Mouse (Mus musculus) kidney, postnatal 0 days (tissue): ENCODE measurements around the gene Arl11. TPM values are rescaled to one million over a fixed set of nuclear protein-coding genes. Genes with fewer than 3 reads are reported as not detected.
"Not testable (repeated sequence)": the region's sequence is repeated elsewhere in the genome, so short reads cannot be mapped to it uniquely, and the experiment has no call there.

Source experiments
- ATAC-seq: fragments of 200-750 bp; cut with Nextera tagmentation; replicated peaks from 2 replicates; pipeline ENCODE4 v1.8.0; 2017; ENCODE audit warnings: low read depth, moderate number of reproducible peaks, moderate TSS enrichment, moderate library complexity; ENCODE audit not compliant: low FRiP score
- DNase-seq: peaks from one replicate; pipeline ENCODE4 v3.0.0-alpha.2; 2016; ENCODE audit warnings: low spot score
- H3K27ac ChIP-seq: fragments of 300-500 bp; sonication (generic); 2 replicates; pipeline ENCODE4 v1.5.1; 2014; ENCODE audit warnings: mild to moderate bottlenecking
- H3K27me3 ChIP-seq: fragments of 300-500 bp; sonication (generic); 2 replicates; pipeline ENCODE4 v1.6.1; 2014; ENCODE audit warnings: low read length, mixed read lengths; ENCODE audit not compliant: insufficient read depth
- H3K36me3 ChIP-seq: fragments of 300-500 bp; sonication (generic); 2 replicates; pipeline ENCODE4 v1.6.1; 2014; ENCODE audit warnings: low read length, mixed read lengths; ENCODE audit not compliant: insufficient read depth
- H3K4me1 ChIP-seq: fragments of 300-500 bp; sonication (generic); replicated peaks from 2 replicates; pipeline ENCODE4 v1.6.1; 2014; ENCODE audit warnings: antibody characterized with exemption, low read length, mixed read lengths; ENCODE audit not compliant: insufficient read depth
- H3K4me2 ChIP-seq: fragments of 300-500 bp; sonication (generic); 2 replicates; pipeline ENCODE4 v1.6.1; 2014; ENCODE audit warnings: mild to moderate bottlenecking, low read length, moderate library complexity, mixed read lengths
- H3K4me3 ChIP-seq: fragments of 300-500 bp; sonication (generic); replicated peaks from 2 replicates; pipeline ENCODE4 v1.5.1; 2014; ENCODE audit warnings: low read depth, low read length
- H3K9ac ChIP-seq: fragments of 300-500 bp; sonication (generic); 2 replicates; pipeline ENCODE4 v1.6.1; 2014; ENCODE audit warnings: low read depth, low read length
- H3K9me3 ChIP-seq: fragments of 300-500 bp; sonication (generic); replicated peaks from 2 replicates; pipeline ENCODE4 v1.6.1; 2016; ENCODE audit warnings: low read length, inconsistent platforms, mixed read lengths
- CTCF ChIP-seq: IDR thresholded peaks from 2 replicates; pipeline ENCODE4 v1.5.1; 2016; ENCODE audit warnings: antibody characterized with exemption, low read depth, mild to moderate bottlenecking, moderate library complexity
- WGBS: fragments of 180-500 bp; shearing (Covaris S2); extraction: QIAGEN DNeasy Blood & Tissue Kit; methylation state at CpG from one replicate; pipeline ENCODE4 v1.1.7; 2014; 5-methylcytosine and 5-hydroxymethylcytosine counted together
- polyA plus RNA-seq: library from polyadenylated mRNA; unstranded; fragments of >200 nt; fragmentation: Nextera tagmentation; extraction: Ambion mirVana; gene quantifications from 2 replicates; pipeline ENCODE4 v1.2.1, GENCODE M21; 2015

Gene Arl11
- polyA plus RNA-seq, 1 experiment from 2014 or later = 1.2 TPM

- no peaks in the 10 kb centered on the region for H3K9me3 ChIP-seq
- ATAC-seq = no peak
- no peaks in the 10 kb centered on the region for H3K27me3 ChIP-seq
- H3K4me3 ChIP-seq = no peak overlapping the region
- H3K4me2 ChIP-seq = no peak overlapping the region
- H3K9ac ChIP-seq = no peak overlapping the region
- no peak for TF ChIP-seq CTCF
- H3K27ac ChIP-seq = no peak overlapping the region
- H3K36me3 ChIP-seq = no peaks in the 10 kb centered on the region
- no peak for DNase-seq
- H3K4me1 ChIP-seq = no peaks in the 10 kb centered on the region
- WGBS = 89% methylated on average over 1 of the region's 1 CpGs
These were observed 13.2 kb downstream of the Arl11 start for GRCm38 (mm10) chr14:61322740-61323139.

GRCm38 (mm10) chr14:61327007-61327406 is 17.5 kb downstream of the Arl11 start:
- not testable (repeated sequence) for H3K27me3 ChIP-seq, ATAC-seq, H3K4me3 ChIP-seq, H3K4me1 ChIP-seq, H3K27ac ChIP-seq, H3K9me3 ChIP-seq, H3K9ac ChIP-seq, H3K36me3 ChIP-seq, DNase-seq
- peak overlapping the region; percentile 50; the same call in 1 of the 2 replicates for H3K4me2 ChIP-seq
- TF ChIP-seq CTCF = peak; percentile 34; the same call in 1 of the 2 replicates
- WGBS = 33% methylated on average over 6 of the region's 6 CpGs

DNA sequence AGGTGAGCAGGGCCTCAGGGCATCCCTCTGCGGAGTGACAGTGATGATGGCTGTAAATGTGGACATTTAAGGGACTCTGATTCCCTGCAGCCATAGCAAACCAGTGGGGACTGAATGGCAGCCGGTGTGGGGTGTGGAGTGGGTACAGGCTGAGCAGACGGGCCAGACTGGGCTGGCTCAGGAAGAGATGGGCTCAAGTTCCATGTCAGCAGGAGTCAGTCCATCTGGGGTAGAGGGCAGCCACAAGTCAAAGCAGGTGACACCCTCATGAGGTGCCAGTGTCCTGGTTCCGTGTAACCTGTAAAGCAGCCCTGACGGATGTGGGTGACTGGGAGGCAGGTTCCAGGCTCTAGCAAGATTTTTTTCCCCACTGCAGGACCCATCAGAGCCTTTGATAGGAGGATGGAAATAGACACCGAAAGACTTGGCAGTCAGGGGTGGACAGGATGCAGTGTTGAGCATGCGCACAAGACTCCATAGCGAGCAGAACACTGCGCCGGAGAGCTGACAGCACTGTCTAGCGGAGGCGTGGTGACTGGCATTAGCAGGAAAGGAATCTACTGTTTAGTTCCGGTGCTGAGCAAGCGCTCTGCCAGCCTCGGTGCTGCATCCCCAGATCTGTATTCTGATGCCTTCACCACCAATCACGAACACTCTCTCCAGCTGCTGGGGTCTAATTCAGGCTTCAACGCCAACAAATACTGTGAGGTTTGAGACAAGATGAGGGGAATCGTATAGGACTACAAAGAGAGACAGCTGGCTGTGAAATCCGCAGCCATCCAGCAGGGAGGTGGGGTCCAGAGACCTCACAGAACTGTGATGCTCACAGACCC is 18.3 kb downstream of the Arl11 start:
- Histone ChIP-seq H3K9me3 (no peaks in the 10 kb centered on the region), H3K4me3 (peak overlapping the region; percentile 8; the same call in 1 of the 2 replicates), H3K4me1 (no peaks in the 10 kb centered on the region), H3K9ac (0 out of 2 replicates have a peak overlapping the region, but pooled peaks have one; percentile 35), H3K27me3 (no peaks in the 10 kb centered on the region), H3K4me2 (peak overlapping the region; percentile 50), H3K27ac (no peak overlapping the region), H3K36me3 (no peaks in the 10 kb centered on the region)
- peak; percentile 72 for DNase-seq
- peak; percentile 9; the same call in 1 of the 2 replicates for TF ChIP-seq CTCF
- WGBS = 26% methylated on average over 19 of the region's 19 CpGs
- peak; percentile 68 for ATAC-seq

GRCm38 (mm10) chr14:61330591-61330990 is 21.0 kb downstream of the Arl11 start:
- ATAC-seq (no peak), DNase-seq (no peak)
- TF ChIP-seq CTCF = no peak
- Histone ChIP-seq H3K27me3 (no peaks in the 10 kb centered on the region), H3K4me1 (no peaks in the 10 kb centered on the region), H3K9me3 (no peaks in the 10 kb centered on the region), H3K9ac (no peak overlapping the region), H3K4me3 (no peak overlapping the region), H3K27ac (no peak overlapping the region), H3K36me3 (no peaks in the 10 kb centered on the region), H3K4me2 (no peak overlapping the region)
- 86% methylated on average over 11 of the region's 11 CpGs for WGBS

- Histone ChIP-seq H3K27me3 (no peaks in the 10 kb centered on the region), H3K27ac (no peak overlapping the region), H3K4me2 (no peak overlapping the region), H3K4me3 (no peak overlapping the region), H3K9ac (no peak overlapping the region), H3K36me3 (no peaks in the 10 kb centered on the region), H3K4me1 (no peaks in the 10 kb centered on the region), H3K9me3 (no peaks in the 10 kb centered on the region)
- TF ChIP-seq CTCF = peak; percentile 89
- 11% methylated on average over 13 of the region's 13 CpGs for WGBS
- peak; percentile 84 for ATAC-seq
- DNase-seq = peak; percentile 89
These were observed 21.5 kb downstream of the Arl11 start for GRCm38 (mm10) chr14:61330996-61331561.

GRCm38 (mm10) chr14:61339381-61339780 is 29.8 kb downstream of the Arl11 start:
- Histone ChIP-seq H3K9ac (no peak overlapping the region), H3K9me3 (no peaks in the 10 kb centered on the region), H3K4me3 (no peak overlapping the region), H3K4me2 (no peak overlapping the region), H3K4me1 (no peaks in the 10 kb centered on the region), H3K27ac (no peak overlapping the region), H3K36me3 (no peaks in the 10 kb centered on the region), H3K27me3 (no peaks in the 10 kb centered on the region)
- ATAC-seq (no peak), DNase-seq (no peak)
- WGBS = 79% methylated on average over 4 of the region's 4 CpGs
- TF ChIP-seq CTCF = no peak
